In genomic region chr3:123580038-123580437, GRCm38 (mm10) we compare ENCODE assay signal across 17 mouse cellular contexts.
"Had no signal": no experiment of that assay in that cellular context is flagged by ENCODE, and none has a peak within 500 bp of the region (broad histone marks: within the 10 kb centered on the region; RNA-seq: fewer than 3 reads in every experiment).

No protein-coding gene starts in this region.

- H3K4me3 ChIP-seq: midbrain, embryonic 10.5 days; midbrain, embryonic 12.5 days; myocyte; neural tube, embryonic 13.5 days; neural tube, embryonic 15.5 days had no signal

- H3K27ac ChIP-seq: midbrain, embryonic 10.5 days; midbrain, embryonic 12.5 days; neural tube, embryonic 13.5 days; neural tube, embryonic 15.5 days had no signal

- H3K9me3 ChIP-seq: midbrain, embryonic 10.5 days; midbrain, embryonic 12.5 days; neural tube, embryonic 13.5 days; neural tube, embryonic 15.5 days had no signal

- H3K36me3 ChIP-seq: midbrain, embryonic 10.5 days; midbrain, embryonic 12.5 days; neural tube, embryonic 13.5 days; neural tube, embryonic 15.5 days had no signal

- ATAC-seq: midbrain, embryonic 16.5 days had no signal

- H3K9ac ChIP-seq: lung, embryonic 14.5 days; midbrain, embryonic 12.5 days; neural tube, embryonic 13.5 days; neural tube, embryonic 15.5 days had no signal

- H3K4me1 ChIP-seq: midbrain, embryonic 10.5 days; neural tube, embryonic 13.5 days; neural tube, embryonic 15.5 days had no signal

- H3K27me3 ChIP-seq: midbrain, embryonic 12.5 days; neural tube, embryonic 13.5 days; neural tube, embryonic 15.5 days had no signal

- DNase-seq: lung, adult 18-20 months; lung, embryonic 14.5 days; lung, postnatal 10 days; lung, postnatal 4 days; midbrain, embryonic 14.5 days; right cerebral cortex, postnatal 25 days; right cerebral cortex, postnatal 4 days; spleen, adult 18-20 months; thymus, adult 2 months; thymus, postnatal 25 days; thymus, postnatal 4 days had no signal

- H3K4me2 ChIP-seq: lung, embryonic 14.5 days; midbrain, embryonic 12.5 days; neural tube, embryonic 13.5 days; neural tube, embryonic 15.5 days had no signal
